Mouse (Mus musculus) megakaryocyte, embryonic 14.5 days (primary cell): Measurements from ENCODE around the gene Ccdc61.

ENCODE experiments used
- FLI1 ChIP-seq: IDR thresholded peaks from 2 replicates; pipeline ENCODE4 v1.6.1; 2012; ENCODE audit warnings: low read length, inconsistent platforms, mixed read lengths
- GATA1 ChIP-seq: IDR thresholded peaks from 3 replicates; pipeline ENCODE4 v1.6.1; 2012; ENCODE audit warnings: mixed read lengths, low read length, inconsistent platforms, borderline replicate concordance

DNA sequence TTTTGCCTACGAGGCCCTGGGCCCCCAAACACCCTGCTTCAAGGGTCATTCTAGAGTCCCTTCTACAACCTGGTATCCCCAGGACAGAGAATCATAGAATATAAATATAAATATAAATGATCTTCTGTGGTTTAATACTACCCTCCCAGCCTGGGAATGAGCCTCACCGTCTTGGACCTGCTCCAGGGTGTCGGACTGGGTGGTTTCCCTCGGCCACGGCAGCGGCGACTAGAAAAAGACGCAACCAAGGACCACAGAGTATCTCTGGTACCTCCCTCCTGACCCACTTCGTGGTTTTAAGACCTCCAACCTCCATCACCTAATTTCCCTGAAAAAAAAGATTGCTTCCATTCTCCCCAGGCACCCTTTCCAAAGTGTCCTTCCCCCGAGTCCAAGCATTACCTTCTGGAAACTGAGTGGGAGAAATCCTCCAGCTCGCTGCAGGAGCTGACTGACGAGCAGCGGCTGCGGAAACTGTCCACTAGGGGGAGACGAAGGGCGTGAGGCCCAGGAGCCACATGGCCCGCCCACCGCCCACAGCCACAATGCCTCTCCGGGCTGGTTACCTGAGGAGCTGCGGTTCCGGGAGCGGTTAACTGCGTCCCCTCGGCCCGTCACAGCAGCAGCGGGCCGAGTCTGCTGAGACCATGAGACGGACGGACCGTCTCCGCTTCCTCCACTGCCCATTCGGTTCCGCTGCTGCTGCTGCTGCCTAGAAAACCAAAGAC lies 18.2 kb downstream of the Ccdc61 start:
- TF ChIP-seq GATA1 (no peak), FLI1 (no peak)
